Mouse (Mus musculus): ENCODE data around the gene Gm9821.

Gene Gm9821

DNA sequence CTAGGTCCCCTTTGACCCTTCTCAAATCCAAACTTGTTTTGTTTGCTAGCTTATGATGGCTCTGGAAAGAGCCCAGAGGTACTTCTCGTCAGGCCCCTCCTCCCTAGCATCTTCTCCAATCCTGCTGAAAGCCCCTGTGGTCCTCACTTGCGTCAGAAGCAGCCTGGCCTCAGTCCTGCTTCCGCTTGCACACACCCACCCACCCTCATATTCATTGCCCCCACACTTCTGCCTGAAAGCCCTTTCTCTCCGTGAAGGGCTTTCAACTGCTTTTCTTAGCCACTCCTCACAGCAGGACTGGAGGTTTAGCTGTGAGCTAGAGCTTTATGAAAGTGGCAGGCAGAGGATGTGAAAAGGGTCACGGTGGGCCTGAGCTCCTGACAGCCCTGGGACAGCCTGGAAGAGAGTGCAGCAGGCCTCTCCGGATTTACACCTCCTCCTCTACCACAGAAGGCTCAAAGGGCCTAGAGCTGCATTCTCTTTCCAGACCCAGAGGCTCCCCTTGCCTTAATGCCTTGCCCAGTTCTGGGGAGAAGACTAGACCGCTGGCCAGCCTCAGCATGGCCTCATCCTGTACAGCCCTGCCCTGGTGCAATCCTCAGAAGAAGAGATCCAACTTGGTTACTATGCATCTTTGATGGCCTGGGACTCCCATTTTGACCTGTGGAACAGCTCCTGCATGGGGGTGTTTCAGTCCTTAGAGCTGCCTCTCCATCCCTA lies 28.1 kb downstream of the Gm9821 start:
- no peak for DNase-seq

DNA sequence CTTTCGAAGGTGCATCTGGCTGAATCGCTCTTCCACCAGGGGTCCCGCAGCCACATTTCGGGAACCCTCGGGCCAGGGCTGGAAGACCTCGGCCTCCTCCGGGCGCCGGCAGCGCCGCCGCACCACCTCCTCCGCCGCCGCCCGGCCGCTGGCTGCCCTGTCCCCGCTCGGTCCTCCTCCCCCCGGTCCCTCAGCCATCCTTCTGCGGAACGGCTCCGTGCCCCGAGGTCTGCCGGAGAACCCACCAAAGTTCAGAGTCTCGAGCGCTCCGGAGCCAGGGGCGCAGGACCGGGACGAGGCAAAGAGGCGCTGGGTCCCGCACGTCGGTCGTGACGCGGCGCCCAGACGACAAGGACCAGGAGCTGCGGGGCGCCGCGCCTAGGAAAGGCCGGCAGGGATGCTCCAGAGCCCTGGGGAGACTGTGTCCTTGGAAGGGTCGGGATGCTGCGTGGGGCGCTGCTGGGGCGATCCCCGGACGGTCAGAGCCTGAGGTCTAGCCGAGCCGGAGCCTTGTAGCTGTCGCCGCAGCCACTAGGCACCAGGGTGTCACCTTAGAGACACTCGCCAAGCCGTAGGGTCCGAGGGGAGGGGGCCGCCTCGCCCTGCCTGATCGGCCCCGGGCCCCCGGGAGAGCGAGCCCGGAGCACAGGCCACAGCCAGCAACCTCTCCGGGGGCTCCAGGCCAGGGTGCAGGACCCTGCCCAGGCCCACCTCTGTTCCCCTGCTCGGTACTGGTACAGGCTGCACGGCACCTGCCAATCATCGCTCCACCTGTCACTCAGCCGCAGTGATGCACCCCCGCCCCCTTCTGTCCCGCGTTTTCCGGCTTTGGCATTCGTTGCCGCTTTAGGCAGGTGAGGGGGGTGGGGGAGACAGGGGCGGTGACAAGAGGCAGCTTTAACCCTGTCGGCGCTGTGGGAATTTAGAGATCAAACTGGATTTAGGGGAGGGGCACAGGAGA lies 30.4 kb downstream of the Gm9821 start, which contains the start of gene Dgkz:
Gene Dgkz (minus strand): TSS at position 284 of the 961 bp plus-strand sequence.
- DNase-seq = no peak

DNA sequence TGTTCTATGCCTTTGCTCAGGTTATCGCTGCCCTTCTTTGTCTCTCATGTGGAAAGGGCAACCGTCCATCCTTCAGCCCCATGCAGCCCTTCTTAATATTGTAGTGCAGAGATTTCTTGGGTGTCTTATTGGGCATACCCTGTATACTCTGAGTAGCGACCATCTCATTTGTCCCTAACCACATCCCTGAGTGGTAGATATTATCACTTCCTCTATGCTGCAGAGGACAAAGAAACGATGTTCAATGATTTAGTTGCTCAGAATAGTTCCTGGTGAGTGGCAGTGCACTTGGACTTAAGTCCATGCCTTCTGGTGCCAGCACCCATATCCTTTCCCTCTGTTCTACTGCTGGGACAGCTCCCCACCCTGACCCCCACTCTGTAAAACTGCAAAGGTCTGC lies 32.5 kb downstream of the Gm9821 start:
- DNase-seq = no peak

DNA sequence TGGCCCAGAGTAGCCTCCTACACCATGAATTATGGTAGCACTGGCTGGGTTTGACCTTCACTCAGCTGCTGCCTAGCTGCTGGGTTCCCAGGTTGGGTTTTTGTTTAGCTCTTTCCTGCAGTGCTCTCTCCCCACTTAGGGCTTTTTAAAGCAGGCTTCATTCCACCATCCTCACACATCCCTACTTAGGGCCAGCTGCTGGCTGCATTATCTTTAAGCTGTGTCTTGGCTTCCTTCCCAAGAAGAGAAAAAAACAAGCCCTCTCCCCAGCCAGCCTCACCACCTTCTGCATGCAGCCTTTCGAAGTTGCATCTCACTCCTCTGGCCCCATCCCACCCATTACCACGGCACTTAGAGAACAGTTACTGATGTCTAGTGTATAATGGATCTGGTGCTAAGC lies 33.0 kb downstream of the Gm9821 start:
- no peak for DNase-seq

DNA sequence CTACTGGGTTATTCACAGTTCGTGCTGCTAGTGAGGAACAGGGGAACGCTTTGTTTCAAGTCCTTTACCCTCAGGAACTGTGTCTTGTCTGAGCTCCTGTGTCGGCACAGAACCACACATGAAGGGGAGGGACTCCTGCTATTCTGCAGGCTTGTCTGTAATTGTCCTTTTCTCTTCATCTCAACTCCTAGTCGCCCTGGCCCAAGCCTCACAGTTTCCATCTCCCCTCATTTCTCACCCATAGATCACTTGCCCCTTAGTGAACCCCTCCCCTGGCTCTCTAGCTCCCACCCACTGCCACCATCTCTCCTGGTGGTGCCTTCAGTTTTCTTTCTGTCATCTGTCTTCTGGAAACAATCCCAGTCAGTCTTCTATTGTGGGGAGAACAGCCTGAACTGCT lies 34.7 kb downstream of the Gm9821 start:
- no peak for DNase-seq

DNA sequence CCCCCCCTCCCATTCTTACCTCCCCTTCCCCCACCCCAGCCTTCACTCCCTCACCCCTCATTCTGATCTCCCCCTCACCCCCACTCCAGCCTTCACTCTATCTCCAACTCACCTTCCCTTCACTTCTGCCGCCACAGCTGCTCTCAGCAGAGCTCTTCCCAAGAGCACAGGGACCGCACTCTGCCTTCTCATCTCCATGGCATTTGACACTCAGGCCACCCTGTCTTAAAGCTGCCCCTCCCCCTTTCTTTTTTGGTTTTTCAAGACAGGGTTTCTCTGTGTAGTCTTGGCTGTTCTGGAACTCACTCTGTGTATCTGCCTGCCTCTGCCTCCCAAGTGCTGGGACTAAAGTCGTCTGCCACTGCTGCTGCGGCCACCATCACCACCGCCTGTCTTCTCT lies 35.3 kb downstream of the Gm9821 start:
- DNase-seq = no peak

DNA sequence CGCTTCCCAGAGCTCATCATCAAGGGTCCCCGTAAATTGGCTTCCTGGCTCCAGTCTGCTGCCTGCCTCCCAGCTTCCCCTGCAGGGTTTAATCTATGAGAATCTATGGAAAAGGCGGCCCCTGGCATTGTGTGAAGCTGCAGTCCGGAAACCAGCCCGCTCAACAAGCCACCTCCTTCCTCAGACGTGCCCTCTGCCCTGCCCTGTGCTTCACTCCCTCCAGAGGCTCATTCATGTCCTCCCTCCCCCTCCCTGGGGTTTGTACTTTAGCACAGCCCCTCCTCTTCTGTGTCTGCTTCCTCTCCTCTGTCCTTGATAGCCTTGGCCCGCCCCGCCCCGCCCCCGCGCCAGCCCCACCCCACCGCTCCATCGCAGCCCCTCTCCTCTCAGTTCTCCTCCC lies 38.9 kb downstream of the Gm9821 start:
- peak; percentile 74 for DNase-seq

DNA sequence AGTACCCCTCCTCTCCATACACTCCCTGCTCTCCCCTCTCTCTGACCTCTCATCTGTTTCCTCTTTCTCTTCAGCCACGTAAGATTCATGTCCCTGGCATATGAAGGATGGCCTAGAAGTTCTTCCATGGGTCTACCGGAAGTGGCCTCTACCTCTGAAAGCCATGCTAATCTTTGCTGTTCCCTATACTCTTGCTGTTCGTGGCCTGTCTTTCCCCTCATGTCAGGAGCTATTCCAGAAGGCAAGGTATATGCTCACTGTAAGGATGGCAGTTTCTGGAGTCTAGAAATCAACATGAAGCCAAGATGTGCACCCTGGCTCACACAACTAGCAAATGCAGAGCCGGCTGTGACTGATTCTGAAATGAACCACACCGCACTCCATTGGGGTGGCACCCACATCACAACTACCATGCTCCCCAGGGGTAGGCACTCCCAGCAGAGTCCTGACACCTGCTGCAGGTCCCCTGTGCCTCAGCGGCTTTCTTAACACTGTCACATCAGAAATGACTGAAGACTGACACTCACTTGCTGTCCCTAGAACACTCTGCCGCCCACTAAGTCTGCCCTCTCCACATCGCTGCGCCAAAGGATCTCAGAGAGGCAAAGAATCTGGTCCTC lies 39.5 kb downstream of the Gm9821 start:
- DNase-seq = no peak

DNA sequence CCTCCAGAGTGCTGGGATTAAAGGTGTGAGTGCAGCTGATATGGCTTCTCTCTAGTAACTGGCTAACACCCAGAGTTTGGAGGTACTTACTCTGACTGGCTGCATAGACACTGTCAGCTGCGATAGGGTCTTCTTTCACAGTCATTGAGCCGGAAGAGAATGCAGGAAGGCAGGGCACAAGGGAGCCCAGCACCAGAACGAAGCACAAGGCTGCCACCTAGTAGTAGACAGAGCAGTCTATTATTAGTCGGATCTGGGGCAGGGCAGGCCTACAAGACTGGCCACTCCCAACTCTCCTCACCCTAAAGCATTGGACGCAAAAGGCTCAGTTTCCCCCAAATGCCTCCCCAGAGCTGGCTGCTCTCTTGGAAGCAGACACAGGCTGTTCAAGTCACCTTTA lies 40.6 kb downstream of the Gm9821 start:
- peak; percentile 39 for DNase-seq

DNA sequence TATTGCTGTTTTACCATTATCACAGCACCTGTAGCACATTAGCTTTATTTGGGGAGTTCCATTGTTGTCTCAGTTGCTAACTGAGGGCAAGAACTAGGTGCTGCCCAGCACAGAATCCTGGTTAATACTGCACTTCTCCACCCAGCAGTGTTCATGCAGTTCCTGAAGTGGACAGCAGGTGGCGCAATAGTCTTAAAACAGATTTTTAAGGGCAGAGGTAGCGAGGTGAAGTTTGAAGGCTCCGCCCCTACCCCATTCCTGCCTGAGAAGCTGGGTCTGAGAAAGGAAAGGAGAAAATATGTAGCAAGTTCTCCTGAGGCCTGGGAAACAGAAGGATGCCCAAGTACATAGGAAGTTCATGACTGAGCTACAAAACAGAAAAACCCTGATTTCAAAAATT lies 42.0 kb downstream of the Gm9821 start:
- peak; percentile 95 for DNase-seq

DNA sequence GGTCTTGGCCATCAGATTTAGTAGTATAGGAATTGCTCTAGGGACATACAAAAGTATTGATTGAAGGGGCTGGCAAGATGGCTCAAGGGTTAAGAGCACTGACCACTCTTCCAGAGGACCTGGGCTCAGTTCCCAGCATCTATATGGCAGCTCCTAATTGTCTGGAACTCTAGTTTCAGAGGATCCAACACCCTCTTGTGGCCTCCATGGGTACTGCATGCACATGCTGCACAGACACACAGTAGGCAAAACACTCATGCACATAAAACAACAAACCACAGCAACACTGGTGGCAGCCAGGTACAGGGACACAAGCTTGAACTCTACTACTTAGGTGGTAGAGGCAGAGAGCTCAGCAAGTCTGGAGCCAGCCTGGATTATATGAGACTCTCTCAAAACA lies 44.2 kb downstream of the Gm9821 start:
- no peak for DNase-seq

DNA sequence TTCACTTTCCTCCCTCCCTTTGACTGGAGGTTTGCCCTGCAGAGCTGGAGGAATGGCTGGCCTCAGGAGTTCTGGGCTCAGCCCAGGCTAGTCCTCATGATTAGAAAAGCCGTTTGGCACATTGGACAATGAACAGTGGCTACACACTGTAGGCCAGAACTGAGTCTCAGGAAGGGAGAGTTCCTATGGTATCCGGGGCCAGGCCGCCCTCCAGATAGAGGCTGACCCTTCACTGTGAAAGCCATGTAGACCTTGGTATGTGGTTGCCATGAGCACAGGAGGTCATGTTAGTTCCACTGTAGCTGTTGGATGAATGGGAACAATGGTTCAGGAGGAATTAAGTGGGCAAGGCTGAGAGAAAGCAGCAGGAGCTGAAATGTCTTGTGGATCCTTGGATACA lies 47.9 kb downstream of the Gm9821 start:
- no peak for DNase-seq

DNA sequence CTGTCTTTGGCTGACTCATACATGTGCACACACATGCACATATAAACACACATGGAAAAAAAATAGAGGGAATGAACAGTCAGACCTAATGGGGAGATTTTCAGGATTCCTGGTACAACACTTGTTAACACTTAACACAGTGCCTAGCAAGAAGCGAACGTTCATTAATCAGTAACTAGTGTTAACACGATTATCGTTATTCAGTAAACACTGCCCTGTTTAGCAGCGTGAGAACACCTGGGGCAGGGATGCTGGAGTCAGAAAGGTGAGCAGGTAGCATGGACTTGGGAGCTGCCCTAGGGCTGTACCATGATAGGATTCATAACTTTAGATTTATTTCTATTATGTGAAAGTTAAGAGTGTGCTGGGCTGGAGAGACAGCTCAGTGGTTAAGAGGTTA lies 50.5 kb downstream of the Gm9821 start:
- DNase-seq = no peak
